Mouse (Mus musculus) E14TG2a.4 (cell line): ENCODE results near the gene Gm37240.

Experiments used
- CTCF ChIP-seq: conservative IDR thresholded peaks from 2 replicates; pipeline ENCODE4 v1.5.1; 2014; ENCODE audit warnings: low read length
- NANOG ChIP-seq: IDR thresholded peaks from 2 replicates; pipeline ENCODE4 v1.6.1; 2014; ENCODE audit warnings: borderline replicate concordance, low read length, mixed read lengths
- POU5F1 ChIP-seq: IDR thresholded peaks from 2 replicates; pipeline ENCODE4 v1.6.1; 2014; ENCODE audit warnings: low read length, borderline replicate concordance

- TF ChIP-seq CTCF, result no peak
- no peak for TF ChIP-seq POU5F1
- TF ChIP-seq NANOG, result no peak
Observed at GRCm38 (mm10) chr3:84497718-84498117, 1389.6 kb downstream of the Gm37240 start.
